Mouse (Mus musculus): ENCODE results near the gene Klhl5. TPM values are rescaled to one million over a fixed set of nuclear protein-coding genes. Genes with fewer than 3 reads are reported as not detected.

Klhl5 gene
- polyA plus RNA-seq, 1 experiment from 2014 or later: 20.0 TPM

DNA sequence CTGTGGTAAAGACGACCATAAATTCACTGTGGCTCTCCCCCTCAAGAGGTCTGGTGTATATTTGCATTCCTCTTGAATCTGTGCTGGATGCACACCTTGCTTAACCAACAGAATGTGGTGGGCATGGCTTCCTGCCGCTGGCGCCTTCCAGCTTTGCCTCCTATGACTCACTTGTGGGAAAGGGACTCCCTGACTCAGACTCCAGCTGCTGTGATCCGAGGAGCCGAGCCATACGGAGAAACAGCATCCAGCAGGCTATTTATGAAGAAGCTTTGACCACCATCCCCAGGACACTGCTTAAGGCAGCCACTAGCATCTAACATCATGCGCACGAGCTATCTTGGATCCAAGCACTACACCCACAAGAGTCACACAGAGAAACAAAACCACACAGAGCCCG lies 87.1 kb downstream of the Klhl5 start:
- Histone ChIP-seq H3K9ac (ENCODE audit: low read length) (no peak overlapping the region), H3K36me3 (ENCODE audit: control insufficient read depth, insufficient read depth, low read length) (no peaks in the 10 kb centered on the region), H3K4me1 (ENCODE audit: control insufficient read depth in 2 of 2, insufficient read depth in 2 of 2, low read length in 2 of 2) (peaks cover 0 to 5% of the 10 kb centered on the region in 2 experiments; a peak in 1 of 4 replicates), H3K4me2 (ENCODE audit: low read length) (no peak overlapping the region), H3K4me3 (ENCODE audit: control insufficient read depth in 1 of 2, insufficient read depth in 1 of 2, low read depth in 1 of 2, low read length in 2 of 2) (no peak overlapping the region), H3K9me3 (ENCODE audit: control insufficient read depth, low read length) (peaks cover 6% of the 10 kb centered on the region), H3K27ac (replicated peaks in 1 of 2; ENCODE audit: control insufficient read depth in 1 of 2, insufficient read depth in 1 of 2, low read depth in 2 of 2, low read length in 2 of 2) (no peak overlapping the region), H3K27me3 (ENCODE audit: control insufficient read depth, insufficient read depth, low read length) (no peaks in the 10 kb centered on the region)
- 83% methylated on average over 9 of the region's 9 CpGs for WGBS
- ATAC-seq (ENCODE audit: insufficient number of reproducible peaks, insufficient read depth, low FRiP score, low read depth): no peak

DNA sequence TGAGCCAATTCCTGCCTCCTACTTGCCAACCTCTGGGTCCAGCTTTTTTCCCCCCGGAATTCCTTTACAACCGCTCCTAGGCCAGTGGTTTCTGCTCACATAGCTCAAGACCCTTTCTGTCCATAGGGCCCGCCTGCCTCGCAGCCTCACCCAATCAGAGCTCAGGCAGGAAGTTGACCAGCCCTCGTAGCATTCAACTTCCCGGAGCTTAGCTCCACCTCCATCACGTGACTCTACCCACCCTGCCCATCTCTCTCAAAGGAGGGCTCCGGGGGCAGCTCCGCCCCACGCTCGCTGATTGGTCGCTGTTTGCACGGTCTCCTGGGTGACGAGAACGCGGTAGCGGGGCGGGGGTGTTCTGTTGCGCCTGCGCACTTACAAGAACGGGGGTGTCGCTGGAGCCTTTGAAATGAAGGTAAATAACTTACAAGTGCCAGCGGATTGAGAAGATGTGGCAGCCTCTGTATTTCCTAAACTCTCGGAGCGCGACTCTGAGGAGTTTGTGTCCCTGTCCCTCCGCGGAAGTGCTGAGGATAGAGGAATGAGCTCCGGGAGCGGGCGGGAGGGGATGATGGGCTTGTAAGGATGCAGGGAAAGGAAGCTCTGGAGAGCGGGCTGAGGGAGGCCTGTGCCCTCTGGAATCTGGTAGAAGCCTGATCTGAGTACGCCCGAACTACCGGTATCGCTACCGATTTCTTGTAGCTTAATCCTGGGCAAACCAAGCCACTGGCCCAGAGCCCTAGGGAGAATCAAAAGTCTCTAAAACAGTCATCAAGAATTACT lies 92.2 kb downstream of the Klhl5 start, which contains the start of gene Wdr19:
Gene Wdr19 (plus strand): TSS at position 351 of the 783 bp plus-strand sequence.
- 0 out of 2 replicates have a peak, but pooled peaks cover 12% of the 10 kb centered on the region for H3K36me3 ChIP-seq (ENCODE audit: control insufficient read depth, insufficient read depth, low read length)
- peak within 1 kb of the TSS; percentile 74 for H3K9ac ChIP-seq (ENCODE audit: low read length)
- H3K27ac ChIP-seq (replicated peaks in 1 of 2; ENCODE audit: control insufficient read depth in 1 of 2, insufficient read depth in 1 of 2, low read depth in 2 of 2, low read length in 2 of 2): peak within 1 kb of the TSS; percentile 84 to 92
- peak within 1 kb of the TSS; percentile 62 to 68 for H3K4me3 ChIP-seq (ENCODE audit: control insufficient read depth in 1 of 2, insufficient read depth in 1 of 2, low read depth in 1 of 2, low read length in 2 of 2)
- H3K4me1 ChIP-seq (ENCODE audit: control insufficient read depth in 2 of 2, insufficient read depth in 2 of 2, low read length in 2 of 2): peaks cover 3 to 14% of the 10 kb centered on the region in 2 experiments; a peak in 3 of 4 replicates
- no peaks in the 10 kb centered on the region for H3K27me3 ChIP-seq (ENCODE audit: control insufficient read depth, insufficient read depth, low read length)
- WGBS: 0% methylated on average over 37 of the region's 37 CpGs
- peak within 1 kb of the TSS; percentile 77 for H3K4me2 ChIP-seq (ENCODE audit: low read length)
- H3K9me3 ChIP-seq (ENCODE audit: control insufficient read depth, low read length): no peaks in the 10 kb centered on the region
- ATAC-seq (ENCODE audit: insufficient number of reproducible peaks, insufficient read depth, low FRiP score, low read depth): peak; percentile 100

DNA sequence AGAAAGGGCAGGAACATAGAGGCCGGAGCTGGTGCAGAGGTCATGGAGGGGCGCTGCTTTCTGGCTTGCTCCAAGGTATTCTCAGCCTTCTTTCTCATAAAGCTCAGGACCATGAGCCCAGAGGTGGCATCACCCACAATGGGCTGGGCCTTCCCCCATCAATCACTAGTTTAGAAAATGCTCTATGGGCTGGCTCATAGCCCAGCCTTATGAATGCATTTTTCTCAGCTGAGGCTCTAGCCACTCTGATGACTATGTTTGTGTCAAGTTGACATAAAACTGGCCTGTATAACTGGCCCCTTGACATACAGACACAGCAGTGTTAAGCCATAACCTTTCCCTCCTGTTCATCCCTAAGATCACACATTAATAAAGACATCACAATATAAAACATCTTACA lies 97.4 kb downstream of the Klhl5 start:
- Histone ChIP-seq H3K4me3 (ENCODE audit: control insufficient read depth in 1 of 2, insufficient read depth in 1 of 2, low read depth in 1 of 2, low read length in 2 of 2) (no peak overlapping the region), H3K36me3 (ENCODE audit: control insufficient read depth, insufficient read depth, low read length) (0 out of 2 replicates have a peak, but pooled peaks cover 12% of the 10 kb centered on the region), H3K9ac (ENCODE audit: low read length) (no peak overlapping the region), H3K27me3 (ENCODE audit: control insufficient read depth, insufficient read depth, low read length) (no peaks in the 10 kb centered on the region), H3K27ac (replicated peaks in 1 of 2; ENCODE audit: control insufficient read depth in 1 of 2, insufficient read depth in 1 of 2, low read depth in 2 of 2, low read length in 2 of 2) (no peak overlapping the region; a peak in 1 of 4 replicates), H3K4me1 (ENCODE audit: control insufficient read depth in 2 of 2, insufficient read depth in 2 of 2, low read length in 2 of 2) (peaks cover 6 to 13% of the 10 kb centered on the region in 2 experiments; a peak in 3 of 4 replicates), H3K4me2 (ENCODE audit: low read length) (no peak overlapping the region), H3K9me3 (ENCODE audit: control insufficient read depth, low read length) (no peaks in the 10 kb centered on the region)
- no peak for ATAC-seq (ENCODE audit: insufficient number of reproducible peaks, insufficient read depth, low FRiP score, low read depth)
- WGBS: 85% methylated on average over 2 of the region's 2 CpGs

GRCm38 (mm10) chr5:65213321-65213720 lies 106.0 kb downstream of the Klhl5 start:
- Histone ChIP-seq H3K4me3 (ENCODE audit: control insufficient read depth in 1 of 2, insufficient read depth in 1 of 2, low read depth in 1 of 2, low read length in 2 of 2) (no peak overlapping the region), H3K27me3 (ENCODE audit: control insufficient read depth, insufficient read depth, low read length) (no peaks in the 10 kb centered on the region), H3K4me1 (ENCODE audit: control insufficient read depth in 2 of 2, insufficient read depth in 2 of 2, low read length in 2 of 2) (no peaks in the 10 kb centered on the region), H3K9ac (ENCODE audit: low read length) (no peak overlapping the region), H3K9me3 (ENCODE audit: control insufficient read depth, low read length) (no peaks in the 10 kb centered on the region), H3K36me3 (ENCODE audit: control insufficient read depth, insufficient read depth, low read length) (no peaks in the 10 kb centered on the region; the same call in 1 of the 2 replicates), H3K27ac (replicated peaks in 1 of 2; ENCODE audit: control insufficient read depth in 1 of 2, insufficient read depth in 1 of 2, low read depth in 2 of 2, low read length in 2 of 2) (no peak overlapping the region), H3K4me2 (ENCODE audit: low read length) (no peak overlapping the region)
- WGBS: 19% methylated on average over 7 of the region's 7 CpGs
- no peak for ATAC-seq (ENCODE audit: insufficient number of reproducible peaks, insufficient read depth, low FRiP score, low read depth)

Other genes starting within 250 kb of the Klhl5 start
- gene Tlr1, start 174.0 kb upstream of the Klhl5 start, polyA plus RNA-seq (2014; fragmentation: Nextera tagmentation; extraction: Ambion mirVana): 0.58 and 0.93 TPM in 2 replicates
- gene Tlr6, start 147.4 kb upstream of the Klhl5 start, polyA plus RNA-seq (2014; fragmentation: Nextera tagmentation; extraction: Ambion mirVana): 0.74 and 1.0 TPM in 2 replicates
- gene Fam114a1, start 137.5 kb upstream of the Klhl5 start, polyA plus RNA-seq (2014; fragmentation: Nextera tagmentation; extraction: Ambion mirVana): 36.5 and 38.4 TPM in 2 replicates
- 0.23 TPM in 1 of 2 replicates, not detected in the other for gene Tmem156, start 15.4 kb upstream of the Klhl5 start, polyA plus RNA-seq (2014; fragmentation: Nextera tagmentation; extraction: Ambion mirVana)
- 8.2 and 9.9 TPM in 2 replicates for gene Wdr19, start 92.2 kb downstream of the Klhl5 start, polyA plus RNA-seq (2014; fragmentation: Nextera tagmentation; extraction: Ambion mirVana)
- 53.1 and 59.6 TPM in 2 replicates for gene Rfc1, start 228.1 kb downstream of the Klhl5 start, polyA plus RNA-seq (2014; fragmentation: Nextera tagmentation; extraction: Ambion mirVana)
- 0.05 TPM in 1 of 2 replicates, not detected in the other for gene Klb, start 240.8 kb downstream of the Klhl5 start, polyA plus RNA-seq (2014; fragmentation: Nextera tagmentation; extraction: Ambion mirVana)

All from heart, embryonic 14.5 days (tissue).